Mouse (Mus musculus): ENCODE measurements around the gene Shisa9. TPM values are rescaled to one million over a fixed set of nuclear protein-coding genes. Genes with fewer than 3 reads are reported as not detected.
A peak's percentile ranks its signal among the peaks of the same experiment; 100 is the strongest.

The Shisa9 gene
- polyA plus RNA-seq, 1 experiment from 2014 or later = 5.1 TPM

DNA sequence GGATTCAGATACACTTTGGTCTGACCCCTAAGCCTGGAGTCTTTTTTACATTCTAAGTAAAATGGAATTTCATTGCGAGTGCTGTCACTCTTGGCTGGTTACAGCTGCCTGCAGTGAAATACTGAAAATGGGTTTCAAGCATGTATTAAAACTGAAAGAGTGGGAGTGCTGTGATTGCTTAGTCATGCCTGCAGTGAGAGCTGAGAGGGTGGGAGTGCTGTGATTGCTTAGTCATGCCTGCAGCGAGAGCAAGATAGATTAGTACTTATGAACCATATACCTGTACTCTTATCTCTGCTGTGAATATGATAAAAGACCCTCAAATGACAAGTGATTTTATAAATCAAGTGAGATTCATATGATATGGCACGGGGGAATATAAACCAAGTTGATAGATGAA lies 26.2 kb downstream of the Shisa9 start:
- ATAC-seq (ENCODE audit: low FRiP score) = no peak
- no peaks in the 10 kb centered on the region for H3K27me3 ChIP-seq
- no peaks in the 10 kb centered on the region for H3K36me3 ChIP-seq
- H3K4me1 ChIP-seq (replicated peaks) = no peaks in the 10 kb centered on the region
- WGBS = 85% methylated on average over 3 of the region's 3 CpGs
- no peak overlapping the region for H3K9ac ChIP-seq
- no peaks in the 10 kb centered on the region for H3K9me3 ChIP-seq
- no peak overlapping the region for H3K4me2 ChIP-seq
- H3K27ac ChIP-seq = no peak overlapping the region
- H3K4me3 ChIP-seq = no peak overlapping the region

- H3K9me3 ChIP-seq = no peaks in the 10 kb centered on the region
- no peak overlapping the region for H3K4me2 ChIP-seq
- no peaks in the 10 kb centered on the region for H3K36me3 ChIP-seq
- H3K4me3 ChIP-seq = no peak overlapping the region
- H3K27ac ChIP-seq = no peak overlapping the region
- no peak for ATAC-seq (ENCODE audit: low FRiP score)
- H3K4me1 ChIP-seq (replicated peaks) = no peaks in the 10 kb centered on the region
- WGBS = 82% methylated on average over 2 of the region's 2 CpGs
- H3K9ac ChIP-seq = no peak overlapping the region
- no peaks in the 10 kb centered on the region for H3K27me3 ChIP-seq
Measured at GRCm38 (mm10) chr16:12012747-12013146, 28.8 kb downstream of the Shisa9 start.

GRCm38 (mm10) chr16:12014523-12014922 lies 30.6 kb downstream of the Shisa9 start:
- Histone ChIP-seq H3K9ac (no peak overlapping the region), H3K4me1 (replicated peaks) (no peaks in the 10 kb centered on the region), H3K27me3 (no peaks in the 10 kb centered on the region), H3K36me3 (no peaks in the 10 kb centered on the region), H3K27ac (no peak overlapping the region), H3K9me3 (no peaks in the 10 kb centered on the region), H3K4me2 (no peak overlapping the region), H3K4me3 (no peak overlapping the region)
- ATAC-seq (ENCODE audit: low FRiP score) = no peak
- 61% methylated on average over 4 of the region's 4 CpGs for WGBS

GRCm38 (mm10) chr16:12017921-12018618 lies 34.2 kb downstream of the Shisa9 start:
- Histone ChIP-seq H3K36me3 (no peaks in the 10 kb centered on the region), H3K9me3 (no peaks in the 10 kb centered on the region), H3K4me3 (no peak overlapping the region), H3K27me3 (no peaks in the 10 kb centered on the region), H3K27ac (no peak overlapping the region), H3K4me1 (replicated peaks) (no peaks in the 10 kb centered on the region), H3K4me2 (no peak overlapping the region), H3K9ac (no peak overlapping the region)
- ATAC-seq (ENCODE audit: low FRiP score) = no peak
- WGBS = 80% methylated on average over 4 of the region's 4 CpGs

DNA sequence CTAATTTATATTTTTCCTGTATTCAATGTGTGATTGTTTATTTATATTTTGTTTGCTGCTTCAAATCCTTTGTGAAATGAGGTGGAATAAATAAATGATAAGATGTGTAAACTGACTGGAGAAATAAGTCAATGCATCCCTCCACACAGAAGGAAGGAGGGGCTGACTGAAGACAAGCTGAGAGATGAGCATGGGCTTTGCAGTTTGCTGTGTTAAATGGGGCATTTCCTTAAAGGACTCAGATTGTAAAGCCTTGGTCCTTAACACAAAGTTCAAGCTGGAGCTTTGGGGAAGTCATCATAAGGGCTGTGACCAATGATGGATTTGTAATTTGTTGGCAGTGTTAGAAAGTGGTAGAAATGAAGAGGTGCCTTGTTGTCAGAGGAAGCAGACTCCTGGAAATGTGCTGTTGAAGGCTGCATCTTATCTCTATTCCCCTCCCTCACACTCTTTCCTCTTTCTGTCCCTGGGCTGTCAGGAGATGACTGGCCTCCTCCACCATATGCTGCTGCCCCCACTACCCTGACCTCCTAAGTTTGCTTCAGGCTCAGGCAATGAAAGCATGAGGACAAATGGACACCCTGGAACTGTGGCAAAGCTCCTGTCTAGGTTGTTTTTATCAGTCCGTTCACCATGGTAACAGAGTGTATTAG lies 36.3 kb downstream of the Shisa9 start:
- WGBS = 83% methylated on average over 1 of the region's 1 CpGs
- no peak overlapping the region for H3K4me3 ChIP-seq

DNA sequence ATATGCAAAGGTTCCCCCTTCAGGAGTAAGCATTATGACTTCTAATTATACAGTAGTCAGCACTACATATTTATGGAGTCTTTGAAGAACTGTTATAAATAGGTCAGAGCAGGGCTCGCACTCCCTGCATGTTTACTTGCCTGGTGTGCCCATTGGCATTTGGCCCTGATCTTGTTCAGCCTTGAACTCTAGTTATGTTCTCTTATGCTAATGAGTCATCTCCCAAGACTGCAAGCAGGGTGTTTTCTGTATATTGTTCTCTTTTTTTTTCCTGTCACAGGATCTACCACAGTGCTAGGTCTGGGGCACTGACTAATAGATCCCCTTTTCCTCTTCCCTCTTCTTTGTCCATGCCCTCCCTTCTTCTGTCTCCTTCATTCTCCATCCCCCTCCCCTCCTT lies 48.5 kb downstream of the Shisa9 start:
- no peak for ATAC-seq (ENCODE audit: low FRiP score)
- H3K4me3 ChIP-seq = no peak overlapping the region
- H3K9me3 ChIP-seq = 0 out of 2 replicates have a peak, but pooled peaks cover 4% of the 10 kb centered on the region
- no peaks in the 10 kb centered on the region for H3K36me3 ChIP-seq
- WGBS = 76% methylated on average over 1 of the region's 1 CpGs
- no peak overlapping the region for H3K4me2 ChIP-seq
- no peak overlapping the region for H3K9ac ChIP-seq
- H3K27me3 ChIP-seq = no peaks in the 10 kb centered on the region
- no peak overlapping the region for H3K27ac ChIP-seq
- no peaks in the 10 kb centered on the region for H3K4me1 ChIP-seq (replicated peaks)

More for the DNA sequence above, 36.3 kb downstream of the Shisa9 start:
- H3K4me1 ChIP-seq (replicated peaks) = no peaks in the 10 kb centered on the region
- ATAC-seq (ENCODE audit: low FRiP score) = no peak
- no peaks in the 10 kb centered on the region for H3K9me3 ChIP-seq
- no peaks in the 10 kb centered on the region for H3K36me3 ChIP-seq
- no peaks in the 10 kb centered on the region for H3K27me3 ChIP-seq
- no peak overlapping the region for H3K4me2 ChIP-seq
- H3K9ac ChIP-seq = no peak overlapping the region
- H3K27ac ChIP-seq = no peak overlapping the region

DNA sequence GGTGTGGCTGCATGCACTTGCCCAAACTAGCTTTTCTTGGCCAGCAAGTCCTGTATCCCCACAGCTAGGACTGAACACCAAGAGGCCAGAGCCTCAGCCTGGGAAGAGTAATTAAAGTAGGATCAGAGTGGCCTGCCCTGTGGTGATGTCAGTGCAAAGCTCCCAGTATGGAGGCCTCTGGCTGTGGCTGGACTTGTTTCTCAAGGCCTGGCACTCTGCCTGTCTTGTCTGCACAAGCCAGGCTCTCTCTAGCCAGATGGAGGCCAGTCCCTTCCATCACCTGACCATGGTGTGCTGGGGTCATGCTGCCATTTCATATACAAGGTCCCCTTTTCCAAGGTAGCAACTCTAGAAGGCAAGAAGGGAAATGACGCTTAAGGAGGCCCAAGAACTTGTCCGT lies 51.0 kb downstream of the Shisa9 start:
- ATAC-seq (ENCODE audit: low FRiP score) = no peak

GRCm38 (mm10) chr16:12035626-12036025 lies 51.7 kb downstream of the Shisa9 start:
- Histone ChIP-seq H3K36me3 (no peaks in the 10 kb centered on the region), H3K9ac (no peak overlapping the region), H3K4me2 (no peak overlapping the region), H3K27ac (no peak overlapping the region), H3K9me3 (no peaks in the 10 kb centered on the region), H3K4me1 (replicated peaks) (peaks cover 5% of the 10 kb centered on the region), H3K4me3 (no peak overlapping the region), H3K27me3 (no peaks in the 10 kb centered on the region)
- 82% methylated on average over 3 of the region's 3 CpGs for WGBS
- ATAC-seq (ENCODE audit: low FRiP score) = no peak

More for the DNA sequence above, 51.0 kb downstream of the Shisa9 start:
- Histone ChIP-seq H3K4me1 (replicated peaks) (no peaks in the 10 kb centered on the region), H3K9ac (no peak overlapping the region), H3K27ac (no peak overlapping the region), H3K4me2 (no peak overlapping the region), H3K4me3 (no peak overlapping the region), H3K36me3 (no peaks in the 10 kb centered on the region), H3K9me3 (no peaks in the 10 kb centered on the region), H3K27me3 (no peaks in the 10 kb centered on the region)
- 91% methylated on average over 2 of the region's 2 CpGs for WGBS

GRCm38 (mm10) chr16:12040935-12041334 lies 57.0 kb downstream of the Shisa9 start:
- Histone ChIP-seq H3K27me3 (no peaks in the 10 kb centered on the region), H3K4me1 (replicated peaks) (peaks cover 26% of the 10 kb centered on the region), H3K9ac (no peak overlapping the region), H3K4me3 (no peak overlapping the region), H3K36me3 (no peaks in the 10 kb centered on the region), H3K4me2 (no peak overlapping the region), H3K9me3 (no peaks in the 10 kb centered on the region), H3K27ac (peak overlapping the region; percentile 67)
- ATAC-seq (ENCODE audit: low FRiP score) = peak; percentile 82
- WGBS = 59% methylated on average over 5 of the region's 5 CpGs

DNA sequence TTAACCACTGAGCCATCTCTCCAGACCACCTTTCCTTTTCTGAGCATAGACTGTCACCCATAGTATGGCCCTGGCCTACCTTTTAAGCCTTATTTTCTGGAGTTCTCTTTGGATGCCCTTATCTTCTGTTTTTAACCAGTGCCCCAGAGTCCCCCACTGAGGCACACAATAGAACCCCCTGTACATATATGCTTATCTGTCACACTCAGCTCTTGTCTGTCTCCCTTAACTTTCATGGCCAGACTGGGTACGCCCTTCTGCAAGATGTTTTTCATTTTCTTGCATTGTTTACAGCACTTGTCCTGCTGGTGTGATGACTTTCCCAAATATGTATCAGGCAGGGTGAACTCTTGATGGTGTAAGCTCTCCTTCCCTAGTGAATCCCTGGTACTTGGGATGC lies 68.1 kb downstream of the Shisa9 start:
- no peak for ATAC-seq (ENCODE audit: low FRiP score)
- Histone ChIP-seq H3K9ac (no peak overlapping the region), H3K36me3 (no peaks in the 10 kb centered on the region), H3K4me1 (replicated peaks) (no peaks in the 10 kb centered on the region), H3K4me3 (no peak overlapping the region), H3K27me3 (no peaks in the 10 kb centered on the region), H3K27ac (no peak overlapping the region), H3K4me2 (no peak overlapping the region), H3K9me3 (no peaks in the 10 kb centered on the region)
- 81% methylated on average over 1 of the region's 1 CpGs for WGBS

GRCm38 (mm10) chr16:12072573-12072972 lies 88.7 kb downstream of the Shisa9 start:
- Histone ChIP-seq H3K36me3 (no peaks in the 10 kb centered on the region), H3K27ac (no peak overlapping the region), H3K4me3 (no peak overlapping the region), H3K4me2 (no peak overlapping the region), H3K27me3 (no peaks in the 10 kb centered on the region), H3K4me1 (replicated peaks) (peaks cover 11% of the 10 kb centered on the region; the same call in 1 of the 2 replicates), H3K9ac (no peak overlapping the region), H3K9me3 (no peaks in the 10 kb centered on the region)
- 94% methylated on average over 5 of the region's 5 CpGs for WGBS
- no peak for ATAC-seq (ENCODE audit: low FRiP score)

GRCm38 (mm10) chr16:12076270-12076669 lies 92.4 kb downstream of the Shisa9 start:
- Histone ChIP-seq H3K4me2 (no peak overlapping the region), H3K9me3 (no peaks in the 10 kb centered on the region), H3K27me3 (no peaks in the 10 kb centered on the region), H3K4me3 (no peak overlapping the region), H3K27ac (0 out of 2 replicates have a peak overlapping the region, but pooled peaks have one; percentile 3), H3K9ac (no peak overlapping the region), H3K4me1 (replicated peaks) (peaks cover 11% of the 10 kb centered on the region; the same call in 1 of the 2 replicates), H3K36me3 (no peaks in the 10 kb centered on the region)
- peak; percentile 65 for ATAC-seq (ENCODE audit: low FRiP score)
- WGBS = 58% methylated on average over 3 of the region's 3 CpGs

DNA sequence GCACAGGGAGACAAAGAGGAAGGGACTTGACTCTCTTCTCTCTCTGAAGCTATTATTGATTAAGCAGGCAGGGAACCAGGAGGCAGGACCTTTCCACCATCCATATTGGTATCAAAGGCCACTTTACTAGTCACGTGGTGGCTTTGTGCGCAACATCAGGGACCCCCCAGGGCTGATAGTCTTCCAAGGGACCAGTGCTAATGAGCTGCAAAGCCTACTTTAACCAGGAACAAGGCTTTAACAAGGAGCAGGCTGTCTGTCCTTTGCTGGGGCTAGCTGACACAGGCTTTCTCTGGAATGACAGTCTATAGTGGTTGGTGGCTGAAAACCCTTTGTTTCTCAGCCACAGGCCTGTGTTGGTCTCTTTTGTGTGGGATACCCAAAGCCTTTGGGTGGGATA lies 92.8 kb downstream of the Shisa9 start:
- Histone ChIP-seq H3K4me1 (replicated peaks) (peaks cover 11% of the 10 kb centered on the region; the same call in 1 of the 2 replicates), H3K36me3 (no peaks in the 10 kb centered on the region), H3K4me2 (no peak overlapping the region), H3K9me3 (no peaks in the 10 kb centered on the region), H3K4me3 (no peak overlapping the region), H3K27ac (no peak overlapping the region), H3K27me3 (no peaks in the 10 kb centered on the region), H3K9ac (no peak overlapping the region)
- ATAC-seq (ENCODE audit: low FRiP score) = peak; percentile 10; the same call in 1 of the 2 replicates
- WGBS = 52% methylated on average over 2 of the region's 2 CpGs

Measured in hindbrain, embryonic 13.5 days (tissue).